Mouse (Mus musculus) limb, embryonic 13.5 days (tissue): ENCODE measurements around the gene Rdh12. TPM values are rescaled to one million over a fixed set of nuclear protein-coding genes. Genes with fewer than 3 reads are reported as not detected.
A peak's percentile ranks its signal among the peaks of the same experiment; 100 is the strongest.

Source experiments
- ATAC-seq: fragments of 200-750 bp; cut with Nextera tagmentation; 2 replicates; pipeline ENCODE4 v1.8.0; 2017; ENCODE audit warnings: low read depth, moderate number of reproducible peaks, moderate TSS enrichment; ENCODE audit not compliant: low FRiP score
- H3K27ac ChIP-seq: fragments of 300-500 bp; sonication (generic); 2 replicates; pipeline ENCODE4 v1.5.1; 2015; ENCODE audit warnings: inconsistent platforms, mild to moderate bottlenecking, moderate library complexity
- H3K27me3 ChIP-seq: fragments of 300-500 bp; sonication (generic); 2 replicates; pipeline ENCODE4 v1.6.1; 2015; ENCODE audit warnings: mild to moderate bottlenecking, inconsistent platforms
- H3K36me3 ChIP-seq: fragments of 300-500 bp; sonication (generic); 2 replicates; pipeline ENCODE4 v1.6.1; 2015; ENCODE audit warnings: inconsistent platforms, mild to moderate bottlenecking, moderate library complexity
- H3K4me1 ChIP-seq: fragments of 300-500 bp; sonication (generic); 2 replicates; pipeline ENCODE4 v1.6.1; 2015; ENCODE audit warnings: inconsistent platforms
- H3K4me2 ChIP-seq: fragments of 300-500 bp; sonication (generic); replicated peaks from 2 replicates; pipeline ENCODE4 v1.6.1; 2015; ENCODE audit warnings: inconsistent platforms, mild to moderate bottlenecking, moderate library complexity
- H3K4me3 ChIP-seq: fragments of 300-500 bp; sonication (generic); 2 replicates; pipeline ENCODE4 v1.5.1; 2015; ENCODE audit warnings: moderate library complexity, mild to moderate bottlenecking, inconsistent platforms
- H3K9ac ChIP-seq: fragments of 300-500 bp; sonication (generic); 2 replicates; pipeline ENCODE4 v1.6.1; 2015; ENCODE audit warnings: mild to moderate bottlenecking, inconsistent platforms
- H3K9me3 ChIP-seq: fragments of 300-500 bp; sonication (generic); 2 replicates; pipeline ENCODE4 v1.6.1; 2016; ENCODE audit warnings: inconsistent platforms
- WGBS: fragments of 180-500 bp; shearing (Covaris S2); methylation state at CpG from one replicate; pipeline ENCODE4 v1.1.7; 2015; 5-methylcytosine and 5-hydroxymethylcytosine counted together
- polyA plus RNA-seq: library from polyadenylated mRNA; unstranded; fragments of >200 nt; fragmentation: Nextera tagmentation; extraction: Ambion mirVana; gene quantifications from 2 replicates; pipeline ENCODE4 v1.2.1, GENCODE M21; 2015

Rdh12 gene
- polyA plus RNA-seq, 1 experiment from 2014 or later: 3.5 TPM

- Histone ChIP-seq H3K4me2 (peak within 1 kb of the TSS; percentile 85), H3K9me3 (no peaks in the 10 kb centered on the region), H3K27me3 (no peaks in the 10 kb centered on the region), H3K27ac (peak within 1 kb of the TSS; percentile 55; the same call in 1 of the 2 replicates), H3K4me1 (peaks cover 11% of the 10 kb centered on the region), H3K9ac (peak within 1 kb of the TSS; percentile 74), H3K36me3 (peaks cover 12% of the 10 kb centered on the region), H3K4me3 (peak within 1 kb of the TSS; percentile 70)
- peak; percentile 39; the same call in 1 of the 2 replicates for ATAC-seq
- WGBS: 61% methylated on average over 6 of the region's 6 CpGs
These were observed 16.5 kb upstream of the Rdh12 start, which contains the start of gene Rdh11 for GRCm38 (mm10) chr12:79192193-79192592. TSS of gene Rdh11 (minus strand) at chr12:79192293.

DNA sequence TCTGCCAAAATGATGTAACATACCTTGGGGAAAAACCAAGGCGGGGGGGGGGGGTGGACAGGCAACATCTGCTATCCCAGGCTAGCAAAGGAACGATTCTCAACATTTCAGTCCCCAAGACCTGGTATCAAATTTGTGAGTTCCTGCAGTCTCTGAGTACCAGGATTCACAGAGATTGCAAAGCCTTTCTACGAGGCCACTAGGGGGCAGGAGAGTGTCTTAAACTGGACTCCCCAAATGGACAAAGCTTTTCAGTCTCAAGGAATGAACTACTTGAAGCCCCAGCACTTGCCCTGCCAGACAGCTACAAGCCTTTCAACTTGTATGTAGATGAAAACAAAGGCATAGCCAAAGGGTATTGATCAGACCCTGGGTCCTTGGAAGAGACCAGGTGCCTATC, 15.3 kb upstream of the Rdh12 start:
- H3K9me3 ChIP-seq: no peaks in the 10 kb centered on the region
- H3K4me1 ChIP-seq: peaks cover 11% of the 10 kb centered on the region

DNA sequence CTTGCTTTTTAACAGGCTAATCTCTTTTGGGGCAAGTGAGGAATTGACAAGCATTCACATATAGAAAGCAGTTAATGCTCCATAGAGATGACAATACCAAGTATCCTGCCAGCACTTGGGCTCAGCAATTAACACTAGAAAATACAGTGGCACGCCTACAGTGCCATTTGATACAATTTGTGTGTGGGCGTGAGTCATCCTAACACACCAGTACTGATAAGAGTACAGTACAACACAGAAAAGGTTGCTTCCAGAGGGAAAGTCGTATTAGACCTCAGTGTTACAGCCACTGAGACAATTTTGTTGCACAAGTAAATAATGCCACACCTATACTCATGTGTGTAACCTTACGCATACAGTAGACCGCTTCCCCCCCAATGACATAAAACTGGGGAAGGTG, 11.6 kb upstream of the Rdh12 start:
- no peak for ATAC-seq
- Histone ChIP-seq H3K27ac (no peak overlapping the region), H3K4me3 (no peak overlapping the region), H3K36me3 (no peaks in the 10 kb centered on the region), H3K9me3 (no peaks in the 10 kb centered on the region), H3K4me2 (no peak overlapping the region), H3K4me1 (no peaks in the 10 kb centered on the region), H3K9ac (no peak overlapping the region), H3K27me3 (no peaks in the 10 kb centered on the region)
- WGBS: 89% methylated on average over 5 of the region's 5 CpGs

More for the DNA sequence above, 15.3 kb upstream of the Rdh12 start:
- peaks cover 1% of the 10 kb centered on the region for H3K36me3 ChIP-seq
- WGBS: 6% methylated on average over 3 of the region's 3 CpGs
- H3K4me2 ChIP-seq: no peak overlapping the region
- no peak for ATAC-seq
- H3K27me3 ChIP-seq: no peaks in the 10 kb centered on the region
- H3K27ac ChIP-seq: no peak overlapping the region
- H3K9ac ChIP-seq: no peak overlapping the region
- no peak overlapping the region for H3K4me3 ChIP-seq

GRCm38 (mm10) chr12:79201882-79202281, 6.8 kb upstream of the Rdh12 start:
- H3K9me3 ChIP-seq: no peaks in the 10 kb centered on the region
- H3K27me3 ChIP-seq: no peaks in the 10 kb centered on the region
- H3K27ac ChIP-seq: no peak overlapping the region
- ATAC-seq: no peak
- H3K4me1 ChIP-seq: no peaks in the 10 kb centered on the region
- WGBS: 59% methylated on average over 3 of the region's 3 CpGs
- H3K4me2 ChIP-seq: no peak overlapping the region
- no peak overlapping the region for H3K9ac ChIP-seq
- no peaks in the 10 kb centered on the region for H3K36me3 ChIP-seq
- no peak overlapping the region for H3K4me3 ChIP-seq

GRCm38 (mm10) chr12:79211447-79211846, 2.7 kb downstream of the Rdh12 start:
- no peak overlapping the region for H3K9ac ChIP-seq
- no peaks in the 10 kb centered on the region for H3K9me3 ChIP-seq
- no peaks in the 10 kb centered on the region for H3K36me3 ChIP-seq
- H3K27me3 ChIP-seq: no peaks in the 10 kb centered on the region
- H3K4me3 ChIP-seq: no peak overlapping the region
- H3K4me1 ChIP-seq: peaks cover 7% of the 10 kb centered on the region
- ATAC-seq: no peak
- WGBS: 82% methylated on average over 8 of the region's 8 CpGs
- no peak overlapping the region for H3K4me2 ChIP-seq
- no peak overlapping the region for H3K27ac ChIP-seq

- H3K9me3 ChIP-seq: no peaks in the 10 kb centered on the region
- H3K4me2 ChIP-seq: no peak overlapping the region
- no peaks in the 10 kb centered on the region for H3K36me3 ChIP-seq
- no peak overlapping the region for H3K9ac ChIP-seq
- no peaks in the 10 kb centered on the region for H3K4me1 ChIP-seq
- no peak overlapping the region for H3K27ac ChIP-seq
- no peak for ATAC-seq
- 40% methylated on average over 5 of the region's 5 CpGs for WGBS
- H3K4me3 ChIP-seq: no peak overlapping the region
- no peaks in the 10 kb centered on the region for H3K27me3 ChIP-seq
These were observed 8.8 kb downstream of the Rdh12 start for GRCm38 (mm10) chr12:79217511-79217910.

DNA sequence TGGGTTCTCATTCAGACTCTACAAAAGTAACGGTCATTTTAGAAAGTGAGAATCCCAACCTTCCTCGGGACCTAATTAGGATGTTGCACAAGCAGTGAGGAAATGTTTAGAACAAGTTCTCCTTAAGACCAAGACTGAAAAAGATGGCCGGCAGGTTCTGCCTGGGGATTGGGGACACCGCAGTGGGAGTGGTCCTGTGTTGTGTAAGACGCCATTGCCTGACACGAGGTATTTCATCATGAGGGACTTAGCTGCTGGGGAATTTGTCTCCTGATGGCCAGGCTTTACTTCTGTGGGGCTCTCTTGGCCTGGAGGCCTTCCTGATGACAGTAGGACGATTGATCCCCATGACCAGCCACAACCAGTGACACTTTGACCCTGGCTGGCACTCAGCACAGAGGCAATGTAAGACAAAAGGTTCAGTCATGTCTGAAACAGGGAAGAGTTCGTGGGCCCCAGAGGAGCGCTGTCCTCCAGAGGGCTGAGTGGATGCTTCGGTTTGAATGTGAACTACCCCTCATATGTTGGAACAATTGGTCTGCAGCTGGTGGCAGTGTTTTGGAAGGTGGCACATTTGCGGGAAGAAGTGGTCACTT, 26.9 kb downstream of the Rdh12 start:
- 87% methylated on average over 11 of the region's 11 CpGs for WGBS
- H3K9me3 ChIP-seq: no peaks in the 10 kb centered on the region
- no peak for ATAC-seq
- peaks cover 75% of the 10 kb centered on the region for H3K36me3 ChIP-seq
- no peak overlapping the region for H3K27ac ChIP-seq
- H3K4me2 ChIP-seq: no peak overlapping the region
- no peak overlapping the region for H3K9ac ChIP-seq
- H3K27me3 ChIP-seq: no peaks in the 10 kb centered on the region
- H3K4me1 ChIP-seq: no peaks in the 10 kb centered on the region
- no peak overlapping the region for H3K4me3 ChIP-seq

GRCm38 (mm10) chr12:79241985-79242384, 33.3 kb downstream of the Rdh12 start:
- ATAC-seq: no peak
- H3K27me3 ChIP-seq: no peaks in the 10 kb centered on the region
- no peak overlapping the region for H3K27ac ChIP-seq
- no peaks in the 10 kb centered on the region for H3K9me3 ChIP-seq
- no peak overlapping the region for H3K4me2 ChIP-seq
- peaks cover 95% of the 10 kb centered on the region for H3K36me3 ChIP-seq
- no peaks in the 10 kb centered on the region for H3K4me1 ChIP-seq
- 93% methylated on average over 2 of the region's 2 CpGs for WGBS
- H3K9ac ChIP-seq: no peak overlapping the region
- no peak overlapping the region for H3K4me3 ChIP-seq

GRCm38 (mm10) chr12:79242921-79243320, 34.2 kb downstream of the Rdh12 start:
- Histone ChIP-seq H3K4me1 (no peaks in the 10 kb centered on the region), H3K4me3 (no peak overlapping the region), H3K4me2 (no peak overlapping the region), H3K9me3 (no peaks in the 10 kb centered on the region), H3K9ac (no peak overlapping the region), H3K27ac (no peak overlapping the region), H3K36me3 (peaks cover 94% of the 10 kb centered on the region), H3K27me3 (no peaks in the 10 kb centered on the region)
- no peak for ATAC-seq
- 93% methylated on average over 6 of the region's 6 CpGs for WGBS

- H3K9ac ChIP-seq: no peak overlapping the region
- no peaks in the 10 kb centered on the region for H3K9me3 ChIP-seq
- H3K4me1 ChIP-seq: no peaks in the 10 kb centered on the region
- no peak overlapping the region for H3K4me3 ChIP-seq
- 83% methylated on average over 3 of the region's 3 CpGs for WGBS
- no peaks in the 10 kb centered on the region for H3K27me3 ChIP-seq
- no peak for ATAC-seq
- H3K27ac ChIP-seq: no peak overlapping the region
- H3K4me2 ChIP-seq: no peak overlapping the region
- peaks cover 96% of the 10 kb centered on the region for H3K36me3 ChIP-seq
These were observed 39.4 kb downstream of the Rdh12 start for GRCm38 (mm10) chr12:79248110-79248509.

- H3K4me2 ChIP-seq: no peak overlapping the region
- no peaks in the 10 kb centered on the region for H3K9me3 ChIP-seq
- no peaks in the 10 kb centered on the region for H3K4me1 ChIP-seq
- peaks cover 91% of the 10 kb centered on the region for H3K36me3 ChIP-seq
- H3K27me3 ChIP-seq: no peaks in the 10 kb centered on the region
- 91% methylated on average over 9 of the region's 9 CpGs for WGBS
- H3K4me3 ChIP-seq: no peak overlapping the region
- H3K27ac ChIP-seq: no peak overlapping the region
- H3K9ac ChIP-seq: no peak overlapping the region
- no peak for ATAC-seq
These were observed 44.8 kb downstream of the Rdh12 start for GRCm38 (mm10) chr12:79253294-79254053.

DNA sequence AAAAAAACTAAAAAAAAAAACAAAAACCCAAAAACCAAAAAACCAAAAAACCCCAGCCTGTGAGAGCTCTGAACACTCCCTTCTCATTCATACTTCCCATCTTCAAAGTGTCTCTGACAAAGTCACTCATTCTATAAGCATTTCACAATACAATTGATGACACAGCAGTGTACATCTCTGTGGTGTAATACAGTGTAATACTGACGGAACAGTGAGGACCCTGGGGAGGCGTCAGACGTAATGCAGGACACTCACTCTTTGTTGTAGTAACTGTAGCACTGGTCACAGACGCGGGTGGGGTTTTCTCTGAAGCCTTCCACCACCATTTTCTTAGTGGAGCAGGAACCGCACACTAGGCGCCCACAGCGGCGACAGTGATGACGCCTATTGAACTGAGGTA, 46.3 kb downstream of the Rdh12 start:
- no peaks in the 10 kb centered on the region for H3K9me3 ChIP-seq
- peaks cover 83% of the 10 kb centered on the region for H3K36me3 ChIP-seq
- H3K9ac ChIP-seq: no peak overlapping the region
- H3K4me3 ChIP-seq: no peak overlapping the region
- 95% methylated on average over 10 of the region's 10 CpGs for WGBS
- ATAC-seq: no peak
- H3K27ac ChIP-seq: no peak overlapping the region
- no peaks in the 10 kb centered on the region for H3K4me1 ChIP-seq
- H3K27me3 ChIP-seq: no peaks in the 10 kb centered on the region
- H3K4me2 ChIP-seq: no peak overlapping the region
